ENCODE assay signal across 8 mouse cellular contexts in genomic region chr4:147905090-147905659, GRCm38 (mm10). TPM values are rescaled to one million over a fixed set of nuclear protein-coding genes. Genes with fewer than 3 reads are reported as not detected.
A peak's percentile ranks its signal among the peaks of the same experiment; 100 is the strongest.
DNase-seq lines count a peak whose midpoint lies in the region; ATAC-seq and TF ChIP-seq lines count a peak whose summit lies in the region.

No protein-coding gene starts in this region.

- H3K4me1 ChIP-seq in intestine, embryonic 14.5 days (replicated peaks; ENCODE audit: control insufficient read depth, insufficient read depth, low read length) = peaks cover 8% of the 10 kb centered on the region
- H3K4me1 ChIP-seq in midbrain, postnatal 0 days (ENCODE audit: insufficient read depth, low read length) = peaks cover 9% of the 10 kb centered on the region

- DNase-seq in cerebellum, adult 9-11 months = peak; percentile 64
- no peak for DNase-seq in cerebellum, adult 9-10 months
- peak; percentile 15 for DNase-seq in retina, embryonic 14.5 days (ENCODE audit: low spot score)
- no peak for DNase-seq in retina, postnatal 1 day
- DNase-seq in intestine, embryonic 14.5 days (ENCODE audit: low spot score) = peak; percentile 56
- peak; percentile 26 for DNase-seq in midbrain, postnatal 0 days (ENCODE audit: low spot score)
- no peak for DNase-seq in spleen, postnatal 10 days (ENCODE audit: low spot score in 2 of 2)
- no peak for DNase-seq in urinary bladder, adult 18-20 months (ENCODE audit: low spot score in 2 of 2)

- ATAC-seq in intestine, embryonic 14.5 days (replicated peaks; ENCODE audit: low FRiP score, low TSS enrichment, low read depth) = no peak; the same call in 1 of the 2 replicates
- peak; percentile 62 for ATAC-seq in midbrain, postnatal 0 days (ENCODE audit: low FRiP score)

- peaks cover 16% of the 10 kb centered on the region for H3K36me3 ChIP-seq in intestine, embryonic 14.5 days (ENCODE audit: control insufficient read depth, insufficient read depth, low read length)
- peaks cover 16% of the 10 kb centered on the region for H3K36me3 ChIP-seq in midbrain, postnatal 0 days (ENCODE audit: insufficient read depth, low read length)

- peak overlapping the region; percentile 82 for H3K4me3 ChIP-seq in intestine, embryonic 14.5 days (ENCODE audit: low read depth, low read length)
- H3K4me3 ChIP-seq in midbrain, postnatal 0 days (ENCODE audit: low read depth, low read length) = peak overlapping the region; percentile 75

- H3K9ac ChIP-seq in intestine, embryonic 14.5 days (ENCODE audit: low read length) = peak overlapping the region; percentile 83
- H3K9ac ChIP-seq in midbrain, postnatal 0 days (replicated peaks; ENCODE audit: low read length, poor library complexity, severe bottlenecking) = peak overlapping the region; percentile 85

- H3K27me3 ChIP-seq in intestine, embryonic 14.5 days (replicated peaks; ENCODE audit: control insufficient read depth, insufficient read depth, low read length) = no peaks in the 10 kb centered on the region
- no peaks in the 10 kb centered on the region for H3K27me3 ChIP-seq in midbrain, postnatal 0 days (ENCODE audit: insufficient read depth, low read length)

- TF ChIP-seq CTCF in midbrain, postnatal 0 days (IDR thresholded peaks at IDR 0.05) = 0 out of 2 replicates have a peak, but pooled peaks have one; percentile 24

- H3K9me3 ChIP-seq in intestine, embryonic 14.5 days (ENCODE audit: control insufficient read depth, low read length) = no peaks in the 10 kb centered on the region
- H3K9me3 ChIP-seq in midbrain, postnatal 0 days (ENCODE audit: low read length) = no peaks in the 10 kb centered on the region

- no peak overlapping the region for H3K27ac ChIP-seq in intestine, embryonic 14.5 days (ENCODE audit: low read depth)
- H3K27ac ChIP-seq in midbrain, postnatal 0 days (ENCODE audit: low read depth, low read length) = peak overlapping the region; percentile 70

- H3K4me2 ChIP-seq in intestine, embryonic 14.5 days (ENCODE audit: low read length) = peak overlapping the region; percentile 63
- peak overlapping the region; percentile 54 for H3K4me2 ChIP-seq in midbrain, postnatal 0 days (ENCODE audit: low read depth, low read length, poor library complexity, severe bottlenecking)

- 1% methylated on average over 8 of the region's 8 CpGs for WGBS in intestine, embryonic 14.5 days
- WGBS in midbrain, postnatal 0 days = 1% methylated on average over 8 of the region's 8 CpGs

RNA-seq across cellular contexts. Expression of gene Mfn2, which starts 0.7 kb away (rescaled TPM):
- polyA plus RNA-seq in intestine, embryonic 14.5 days (2014; fragmentation: Nextera tagmentation; extraction: Ambion mirVana) = 31.6 and 33.3 TPM in 2 replicates
- total RNA-seq in midbrain, postnatal 0 days (2014; rRNA removed) = 92.3 and 97.7 TPM in 2 replicates
- 96.9 and 99.0 TPM in 2 replicates for polyA plus RNA-seq in midbrain, postnatal 0 days (2015; fragmentation: Nextera tagmentation; extraction: Ambion mirVana)

RNA-seq across cellular contexts. Expression of gene Plod1, which starts 31.4 kb away (rescaled TPM):
- polyA plus RNA-seq in intestine, embryonic 14.5 days (2014; fragmentation: Nextera tagmentation; extraction: Ambion mirVana) = 40.9 and 44.1 TPM in 2 replicates
- total RNA-seq in midbrain, postnatal 0 days (2014; rRNA removed) = 25.1 and 26.1 TPM in 2 replicates
- 20.0 and 20.2 TPM in 2 replicates for polyA plus RNA-seq in midbrain, postnatal 0 days (2015; fragmentation: Nextera tagmentation; extraction: Ambion mirVana)

RNA-seq across cellular contexts. Expression of gene 2510039O18Rik, which starts 35.5 kb away (rescaled TPM):
- 19.9 and 21.3 TPM in 2 replicates for polyA plus RNA-seq in intestine, embryonic 14.5 days (2014; fragmentation: Nextera tagmentation; extraction: Ambion mirVana)
- total RNA-seq in midbrain, postnatal 0 days (2014; rRNA removed) = 56.8 and 68.3 TPM in 2 replicates
- polyA plus RNA-seq in midbrain, postnatal 0 days (2015; fragmentation: Nextera tagmentation; extraction: Ambion mirVana) = 10.6 and 12.3 TPM in 2 replicates

RNA-seq across cellular contexts. Expression of gene Fv1, which starts 36.4 kb away (rescaled TPM):
- polyA plus RNA-seq in intestine, embryonic 14.5 days (2014; fragmentation: Nextera tagmentation; extraction: Ambion mirVana) = 9.0 and 9.7 TPM in 2 replicates
- 5.0 and 5.1 TPM in 2 replicates for total RNA-seq in midbrain, postnatal 0 days (2014; rRNA removed)
- 3.1 and 3.4 TPM in 2 replicates for polyA plus RNA-seq in midbrain, postnatal 0 days (2015; fragmentation: Nextera tagmentation; extraction: Ambion mirVana)

RNA-seq across cellular contexts. Expression of gene Miip, which starts 36.6 kb away (rescaled TPM):
- polyA plus RNA-seq in intestine, embryonic 14.5 days (2014; fragmentation: Nextera tagmentation; extraction: Ambion mirVana) = 32.1 and 34.6 TPM in 2 replicates
- total RNA-seq in midbrain, postnatal 0 days (2014; rRNA removed) = 24.1 and 36.5 TPM in 2 replicates
- polyA plus RNA-seq in midbrain, postnatal 0 days (2015; fragmentation: Nextera tagmentation; extraction: Ambion mirVana) = 29.2 and 37.3 TPM in 2 replicates

Comparison
In these comparisons a context has a peak if more than half of its experiments do, and no peak if none do; other contexts are left out.
1. DNase-seq: peak in cerebellum, adult 9-11 months (single experiment), retina, embryonic 14.5 days (single experiment), intestine, embryonic 14.5 days (single experiment) and midbrain, postnatal 0 days (single experiment); none in cerebellum, adult 9-10 months (single experiment), retina, postnatal 1 day (single experiment), spleen, postnatal 10 days (0 of 2) and urinary bladder, adult 18-20 months (0 of 2).